Mouse (Mus musculus) frontal cortex, postnatal 25 days (tissue): ENCODE measurements around the gene Slc35g3.
"Not testable (repeated sequence)": the region's sequence is repeated elsewhere in the genome, so short reads cannot be mapped to it uniquely, and the experiment has no call there.

Source experiments
- DNase-seq, 2 experiments: peaks; one replicate each; pipeline ENCODE4 v3.0.0; 2022; ENCODE audit warnings: low spot score in 2 of 2

The Slc35g3 gene

DNA sequence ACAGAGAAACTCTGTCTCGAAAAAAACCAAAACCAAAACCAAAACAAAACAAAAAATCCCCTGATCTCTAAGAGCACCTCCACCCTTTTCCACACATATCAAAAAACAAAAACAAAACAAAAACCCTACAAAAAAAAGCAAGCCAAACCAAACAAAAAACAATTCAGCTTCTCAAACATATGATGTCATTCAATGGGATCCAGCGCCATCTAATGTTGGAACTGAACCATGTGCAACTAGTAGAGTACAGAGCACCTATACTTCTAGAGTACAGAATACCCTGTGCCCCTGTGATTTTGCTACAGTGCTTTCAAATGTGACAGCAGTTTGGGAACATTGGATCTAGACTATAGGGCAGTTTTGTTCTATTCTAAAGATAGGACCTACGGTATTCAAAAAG is 7.1 kb downstream of the Slc35g3 start:
- DNase-seq: no peak

DNA sequence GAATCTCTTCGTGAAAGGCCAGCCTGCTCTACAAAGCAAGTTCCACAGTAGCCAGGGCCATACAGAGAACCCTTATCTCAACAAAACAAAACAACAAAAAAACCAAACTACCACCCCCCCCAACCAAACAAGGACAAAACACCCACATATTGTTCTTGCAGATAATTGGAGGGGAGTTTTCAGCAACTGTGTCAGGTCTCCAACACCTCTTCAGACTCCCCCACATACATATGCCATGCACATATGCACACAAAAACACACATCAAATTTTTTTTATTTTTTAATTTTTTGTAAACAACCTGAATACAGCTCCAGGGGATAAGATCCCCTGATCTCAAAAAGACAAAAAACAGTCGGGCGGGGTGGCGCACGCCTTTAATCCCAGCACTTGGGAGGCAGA is 7.5 kb downstream of the Slc35g3 start:
- DNase-seq: no peak

DNA sequence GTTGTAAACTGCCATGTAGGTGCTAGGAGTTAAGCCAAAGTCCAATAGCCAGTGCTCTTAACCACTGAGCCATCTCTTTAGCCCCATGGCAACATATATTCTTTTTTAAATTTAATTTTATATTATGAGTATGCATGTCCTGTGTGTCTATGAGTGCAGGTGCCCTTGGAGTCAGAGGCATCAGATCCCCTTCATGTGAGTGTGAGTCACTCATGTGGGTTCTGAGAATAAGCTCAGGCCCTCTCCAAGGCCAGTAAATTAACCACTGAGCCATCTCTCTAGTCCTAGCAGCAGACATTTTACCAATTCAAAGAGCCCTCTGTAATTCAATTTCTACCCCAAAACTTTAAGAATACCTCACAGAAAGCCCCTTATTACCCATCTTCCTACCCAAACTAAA is 9.1 kb downstream of the Slc35g3 start:
- DNase-seq: no peak

DNA sequence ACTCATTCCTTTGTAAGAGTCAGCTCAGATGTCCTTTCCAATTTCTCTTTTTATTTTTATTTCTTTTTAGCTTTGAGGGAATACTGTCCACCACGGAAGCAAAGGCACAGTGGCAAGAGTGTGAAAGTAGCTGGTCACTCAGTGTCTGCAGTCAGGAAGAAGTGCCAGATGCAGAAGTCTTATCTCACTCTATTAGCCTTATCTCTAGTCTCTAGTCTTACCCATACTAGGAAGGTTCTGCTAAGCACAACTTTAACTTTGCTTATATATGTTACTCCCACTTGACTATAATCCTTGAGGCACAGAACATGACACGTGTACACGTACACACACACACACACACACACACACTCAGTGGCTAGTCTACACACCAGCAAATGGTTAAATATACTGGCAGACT is 10.1 kb downstream of the Slc35g3 start:
- no peak for DNase-seq

DNA sequence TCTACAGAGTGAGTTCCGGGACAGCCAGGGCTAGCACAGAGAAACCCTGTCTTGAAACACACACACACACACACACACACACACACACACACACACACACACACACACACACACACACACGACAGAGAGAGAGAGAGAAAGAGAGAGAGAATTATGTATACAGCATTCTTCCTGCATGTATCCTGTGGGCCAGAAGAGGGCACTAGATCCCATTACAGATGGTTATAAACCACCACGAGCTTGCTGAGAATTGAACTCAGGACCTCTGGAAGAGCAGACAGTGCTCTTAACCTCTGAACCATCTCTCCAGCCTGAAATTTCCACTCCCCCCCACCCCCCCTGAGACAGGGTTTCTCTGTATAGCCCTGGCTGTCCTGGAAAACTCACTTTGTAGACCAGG is 30.4 kb downstream of the Slc35g3 start:
- not testable (repeated sequence) for DNase-seq

DNA sequence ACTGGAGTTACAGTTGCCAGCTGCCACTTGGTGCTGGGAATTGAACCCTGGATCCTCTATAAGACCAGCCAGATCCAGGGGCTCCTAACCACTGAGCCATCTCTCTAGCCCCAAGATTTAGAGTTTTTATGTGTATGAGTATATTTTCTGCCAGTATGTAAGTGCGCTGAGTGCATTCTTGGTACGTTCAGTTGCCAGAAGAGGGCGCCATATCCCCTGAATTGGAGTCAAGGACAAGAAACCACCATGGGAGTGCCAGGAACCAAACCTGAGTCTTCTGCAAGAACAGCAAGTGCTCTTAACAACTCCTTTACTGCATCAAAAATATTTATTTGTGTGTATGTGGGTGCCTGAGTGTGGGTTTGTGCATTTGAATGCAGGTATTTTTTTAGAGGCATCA is 32.7 kb downstream of the Slc35g3 start:
- DNase-seq: no peak

DNA sequence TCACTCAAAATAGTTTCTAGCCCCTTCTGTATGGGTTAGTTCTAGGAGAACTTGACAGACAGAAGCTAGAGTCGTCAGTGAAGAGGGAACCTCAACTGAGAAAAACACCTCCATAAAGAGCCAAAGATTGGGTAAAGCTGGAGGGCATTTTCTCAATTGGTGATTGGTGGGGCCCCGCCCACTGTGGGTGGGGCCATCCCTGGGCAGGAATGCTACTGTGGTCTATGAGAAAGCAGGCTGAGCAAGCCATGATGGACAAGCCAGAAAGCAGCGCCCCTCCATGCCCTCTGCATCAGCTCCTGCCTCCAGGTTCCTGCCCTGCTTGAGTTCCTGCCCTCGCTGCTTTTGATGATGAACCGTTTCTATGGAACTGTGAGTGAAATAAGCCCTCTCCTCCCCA is 35.8 kb downstream of the Slc35g3 start:
- DNase-seq: no peak

DNA sequence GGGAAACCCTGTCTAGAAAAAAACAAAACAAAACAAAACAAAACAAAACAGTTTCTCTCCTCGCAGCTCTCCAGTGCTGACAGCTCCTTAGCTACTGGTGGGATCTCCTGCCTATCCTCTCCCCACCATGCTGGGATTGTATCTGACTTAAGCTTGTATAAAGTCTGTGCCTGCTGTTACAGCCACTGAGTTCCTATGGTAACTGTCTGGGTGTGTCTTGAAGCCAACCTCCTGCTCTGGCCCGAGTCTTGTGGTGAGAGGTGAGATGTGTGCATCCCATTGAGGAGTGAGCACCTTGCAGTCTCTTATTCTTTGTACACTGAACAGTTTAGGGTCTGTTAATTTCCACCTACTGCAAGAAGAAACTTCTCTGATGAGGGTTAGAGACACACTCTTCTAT is 38.7 kb downstream of the Slc35g3 start:
- DNase-seq: no peak

DNA sequence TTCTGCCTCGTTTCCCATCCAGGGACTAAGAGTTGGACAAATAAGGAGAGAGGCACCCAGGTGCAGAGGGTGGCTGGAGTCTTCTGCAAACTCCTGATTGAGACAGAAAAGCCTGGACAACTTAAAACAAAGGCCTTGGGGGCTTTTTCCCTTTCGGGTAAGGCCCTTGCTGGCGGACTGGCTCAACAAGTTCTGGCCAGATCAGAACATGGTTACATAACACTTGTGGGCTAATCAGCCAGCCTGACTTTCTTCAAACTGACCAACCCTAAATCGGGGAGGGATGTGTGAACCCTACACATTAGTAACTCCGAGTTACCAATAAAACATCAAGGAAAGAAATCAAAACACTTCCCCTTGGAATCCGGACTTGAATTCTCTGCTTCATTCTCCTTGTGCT is 40.9 kb downstream of the Slc35g3 start:
- DNase-seq: no peak

DNA sequence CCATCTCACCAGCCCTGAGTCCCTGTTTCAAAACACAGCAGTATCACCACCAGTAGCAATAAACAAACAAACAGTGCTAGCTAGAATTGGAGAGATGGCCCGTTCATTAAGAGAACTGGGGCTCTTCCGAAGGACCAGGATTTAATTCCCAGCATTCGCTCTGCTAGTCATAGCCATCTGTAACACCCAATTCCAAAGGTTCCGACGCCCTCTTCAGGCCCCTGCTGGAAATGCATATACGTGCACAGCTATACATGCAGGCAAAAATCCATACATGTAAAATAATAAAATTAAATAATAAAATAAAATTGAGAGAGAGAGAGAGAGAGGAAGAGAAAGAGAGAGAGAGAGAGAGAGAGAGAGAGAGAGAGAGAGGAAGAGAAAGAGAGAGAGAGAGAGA is 42.3 kb downstream of the Slc35g3 start:
- no peak for DNase-seq

DNA sequence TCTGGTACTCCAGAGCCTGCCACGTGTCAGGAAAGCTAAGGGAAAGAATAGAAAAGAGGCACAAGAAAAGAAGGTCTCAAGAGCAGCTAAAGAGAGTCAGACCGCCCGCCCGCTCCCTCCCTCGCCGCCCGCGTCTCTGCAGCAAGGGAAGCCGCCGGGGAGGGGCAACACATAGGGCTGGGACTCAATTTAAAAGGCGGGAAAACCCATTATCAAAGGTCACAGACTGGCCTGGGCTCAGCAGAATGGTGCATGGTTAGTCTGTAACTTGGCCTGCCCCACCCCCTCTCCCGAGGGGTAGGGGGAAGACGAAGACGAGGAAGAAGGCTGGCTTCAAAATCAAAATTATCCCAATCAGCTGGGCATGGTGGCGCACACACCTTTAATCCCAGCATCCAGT is 43.1 kb downstream of the Slc35g3 start:
- no peak for DNase-seq

DNA sequence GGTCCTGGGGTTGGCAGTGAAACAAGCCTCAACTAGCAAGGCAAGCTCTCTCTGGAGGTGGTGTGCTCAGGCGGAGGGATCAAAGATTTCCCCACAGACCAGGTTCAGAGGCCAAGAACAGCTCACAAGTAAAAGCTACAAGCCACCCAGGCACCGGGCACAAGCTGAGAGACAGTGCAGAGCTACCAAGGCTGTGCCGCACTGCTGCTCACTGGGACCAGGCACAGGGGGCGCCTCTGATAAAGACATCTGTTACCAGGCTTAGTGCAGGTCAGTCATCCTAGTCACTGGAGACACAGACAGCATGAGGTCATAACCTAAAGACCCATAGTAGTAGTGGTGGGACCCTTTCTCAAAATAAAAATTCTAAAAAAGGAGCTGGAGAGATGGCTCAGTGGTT is 44.8 kb downstream of the Slc35g3 start:
- no peak for DNase-seq

DNA sequence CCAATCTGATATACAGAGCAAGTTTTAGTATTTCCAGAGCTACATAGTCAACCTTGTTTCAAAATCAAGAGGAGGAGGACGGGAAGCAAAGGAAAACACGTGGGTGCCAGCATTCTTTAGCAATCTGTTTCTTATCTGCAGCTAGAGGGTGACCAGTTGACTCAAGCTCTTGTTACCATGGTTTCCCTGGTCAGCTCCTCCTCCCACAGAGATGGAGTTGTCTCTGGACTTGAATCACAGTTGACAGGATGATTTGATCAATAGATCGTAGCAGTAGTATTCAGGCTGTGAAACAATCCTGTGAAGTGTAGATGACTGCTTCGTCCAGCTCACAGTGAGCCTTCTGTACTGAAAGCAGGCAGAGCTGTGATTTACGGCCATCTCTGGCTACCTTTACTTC is 45.8 kb downstream of the Slc35g3 start:
- no peak for DNase-seq

DNA sequence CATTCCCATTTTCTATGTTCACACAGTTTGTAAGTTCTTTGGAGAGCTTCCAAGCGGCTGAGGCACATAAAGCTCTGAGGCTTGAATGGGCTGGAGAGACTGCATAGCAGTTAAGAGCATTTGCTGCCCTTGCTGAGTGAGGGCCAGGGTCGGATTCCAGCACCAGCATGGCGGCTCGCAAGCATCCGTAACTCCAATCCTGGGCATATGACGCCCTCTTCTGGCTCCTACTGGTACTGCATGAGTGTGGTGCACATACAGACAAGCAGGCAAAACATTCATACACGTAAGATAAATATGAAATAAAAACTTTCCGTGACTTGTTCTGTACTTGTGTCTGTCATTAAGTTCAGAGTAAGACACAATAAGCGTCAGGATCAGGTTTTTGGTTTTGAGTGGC is 46.3 kb downstream of the Slc35g3 start:
- no peak for DNase-seq

DNA sequence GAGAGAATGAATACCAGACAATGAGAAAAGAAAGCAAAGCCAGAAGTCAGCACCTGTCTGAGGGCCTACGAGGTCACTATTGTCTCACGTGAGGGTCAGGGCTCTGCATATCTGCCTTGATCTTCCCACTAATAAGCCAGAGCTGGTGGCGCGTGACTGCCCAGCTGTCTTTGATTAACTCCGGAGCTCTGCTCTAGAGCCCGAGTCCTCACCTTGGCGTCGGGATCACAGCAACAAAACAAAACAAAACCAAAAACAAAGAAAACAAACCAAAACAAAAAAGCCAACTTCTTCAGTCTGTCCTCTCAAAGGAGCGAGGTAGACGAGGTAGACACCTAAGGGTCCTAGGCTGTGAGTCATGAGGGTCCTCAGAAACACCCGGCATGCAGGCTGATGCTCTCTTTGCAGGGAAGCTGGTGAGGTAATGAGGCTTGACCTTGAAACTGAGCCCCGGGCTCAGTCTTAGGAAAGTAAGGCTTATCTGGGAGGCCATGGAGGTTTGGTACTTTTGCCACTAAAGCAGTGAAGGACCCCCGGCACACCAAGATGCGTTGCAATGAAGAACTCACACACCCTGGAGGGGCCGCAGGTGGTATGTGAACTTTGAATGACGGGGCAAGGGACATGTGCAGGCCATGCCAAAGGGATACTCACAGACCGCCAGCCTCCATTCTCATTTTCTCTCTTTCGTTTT is 47.0 kb downstream of the Slc35g3 start:
- DNase-seq: no peak

DNA sequence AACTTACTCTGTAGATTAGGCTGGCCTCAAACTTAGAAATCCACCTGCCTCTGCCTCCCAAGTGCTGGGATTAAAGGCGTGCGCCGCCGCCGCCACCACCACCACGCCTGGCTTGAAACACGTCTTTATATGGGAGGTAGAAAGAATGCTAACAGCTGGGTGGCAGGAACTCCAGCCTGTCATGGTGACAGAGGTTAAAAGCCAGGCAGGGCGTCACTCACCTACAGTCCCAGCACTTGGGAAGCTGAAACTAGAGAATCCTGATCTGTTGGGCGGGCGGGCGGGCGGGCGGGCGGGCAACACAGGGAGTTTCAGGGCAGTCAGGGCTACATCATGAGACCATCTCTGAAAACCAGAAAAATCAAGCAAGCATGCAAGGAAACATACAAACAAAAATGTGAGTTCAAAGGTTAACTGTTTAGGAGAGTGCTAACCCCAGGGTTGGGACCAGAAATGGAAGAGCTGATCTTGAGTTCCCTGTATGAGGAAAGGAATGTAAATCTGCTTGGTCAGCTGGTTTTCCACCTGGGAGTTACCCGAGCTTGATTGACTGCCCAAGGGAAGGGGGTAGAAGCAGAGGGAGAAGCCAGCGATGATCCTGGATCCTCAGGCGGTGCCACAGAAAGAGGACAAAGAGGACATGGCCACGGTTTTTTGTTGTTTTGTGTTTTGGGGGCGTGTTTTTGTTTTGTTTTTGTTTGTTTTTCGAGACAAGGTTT is 48.7 kb downstream of the Slc35g3 start:
- no peak for DNase-seq

DNA sequence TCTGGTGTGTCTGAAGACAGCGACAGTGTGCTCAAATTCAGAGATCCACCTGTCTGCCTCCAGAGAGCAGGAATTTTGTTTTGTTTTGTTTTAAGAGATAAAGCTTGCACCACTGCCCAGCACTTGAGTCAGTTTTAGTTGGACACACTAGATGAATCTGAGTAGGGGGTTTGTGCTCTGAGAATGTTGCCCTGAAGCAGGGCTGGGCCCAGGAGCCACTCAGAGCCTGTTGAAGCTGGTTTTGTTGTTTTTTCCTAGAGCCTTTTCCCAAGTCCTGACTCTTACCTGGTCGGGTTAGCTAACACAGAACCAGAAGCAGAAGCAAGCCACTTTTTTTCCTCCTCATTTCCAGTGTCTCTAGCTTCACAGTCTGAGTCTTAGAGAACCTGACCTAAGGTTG is 50.7 kb downstream of the Slc35g3 start:
- no peak for DNase-seq

DNA sequence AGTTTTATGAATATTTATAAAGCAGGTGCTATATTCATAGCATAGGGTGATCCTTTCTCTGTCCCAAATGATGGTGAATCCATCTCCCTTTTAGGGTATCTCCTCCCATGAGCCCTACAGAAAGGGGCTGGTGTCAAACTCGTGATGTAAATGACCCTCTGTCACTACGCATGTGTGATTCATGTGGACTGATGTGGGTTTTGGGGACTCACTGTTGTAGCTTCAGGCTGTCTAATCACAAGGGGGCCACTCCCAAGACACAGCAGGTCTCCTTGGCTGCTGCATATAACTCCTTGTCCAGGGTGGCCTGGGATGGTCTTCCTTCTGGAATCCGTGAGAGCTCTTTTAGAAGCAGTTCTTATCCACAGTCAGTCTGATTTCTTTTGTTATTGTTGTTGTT is 51.3 kb downstream of the Slc35g3 start:
- no peak for DNase-seq
